Mouse (Mus musculus) stomach, postnatal 0 days (tissue): ENCODE results near the gene Dnajb14. TPM values are rescaled to one million over a fixed set of nuclear protein-coding genes. Genes with fewer than 3 reads are reported as not detected.

Source experiments
- ATAC-seq: fragments of 200-750 bp; cut with Nextera tagmentation; 2 replicates; pipeline ENCODE4 v1.8.0; 2017; ENCODE audit not compliant: low FRiP score, low TSS enrichment
- DNase-seq: peaks from one replicate; pipeline ENCODE4 v3.0.0-alpha.2; 2016; ENCODE audit warnings: low spot score
- H3K27ac ChIP-seq: fragments of 300-500 bp; sonication (generic); replicated peaks from 2 replicates; pipeline ENCODE4 v1.5.1; 2014; ENCODE audit warnings: mild to moderate bottlenecking, control low read depth
- H3K27me3 ChIP-seq: fragments of 300-500 bp; sonication (generic); 2 replicates; pipeline ENCODE4 v1.6.1; 2014; ENCODE audit warnings: low read length; ENCODE audit not compliant: control insufficient read depth, insufficient read depth
- H3K36me3 ChIP-seq: fragments of 300-500 bp; sonication (generic); 2 replicates; pipeline ENCODE4 v1.6.1; 2014; ENCODE audit warnings: low read length, mixed read lengths; ENCODE audit not compliant: control insufficient read depth, insufficient read depth
- H3K4me1 ChIP-seq: fragments of 300-500 bp; sonication (generic); replicated peaks from 2 replicates; pipeline ENCODE4 v1.6.1; 2014; ENCODE audit warnings: antibody characterized with exemption; ENCODE audit not compliant: control insufficient read depth, insufficient read depth
- H3K4me2 ChIP-seq: fragments of 300-500 bp; sonication (generic); replicated peaks from 2 replicates; pipeline ENCODE4 v1.6.1; 2014; ENCODE audit warnings: low read depth, mild to moderate bottlenecking, control low read depth, moderate library complexity
- H3K4me3 ChIP-seq: fragments of 300-500 bp; sonication (generic); 2 replicates; pipeline ENCODE4 v1.5.1; 2014; ENCODE audit warnings: low read depth, low read length, control low read depth
- H3K9ac ChIP-seq: fragments of 300-500 bp; sonication (generic); 2 replicates; pipeline ENCODE4 v1.6.1; 2014; ENCODE audit warnings: mild to moderate bottlenecking, low read length, control low read depth, mixed read lengths
- H3K9me3 ChIP-seq: fragments of 300-500 bp; sonication (generic); 2 replicates; pipeline ENCODE4 v1.6.1; 2016; ENCODE audit warnings: low read length; ENCODE audit not compliant: control insufficient read depth
- CTCF ChIP-seq: IDR thresholded peaks from 2 replicates; pipeline ENCODE4 v1.5.1; 2016; ENCODE audit warnings: antibody characterized with exemption, low read depth, mild to moderate bottlenecking, moderate library complexity
- EP300 ChIP-seq: optimal IDR thresholded peaks from 2 replicates; pipeline ENCODE3; 2016; ENCODE audit warnings: antibody characterized with exemption
- WGBS: fragments of 180-500 bp; shearing (Covaris S2); extraction: QIAGEN DNeasy Blood & Tissue Kit; methylation state at CpG from one replicate; pipeline ENCODE4 v1.1.7; 2014; 5-methylcytosine and 5-hydroxymethylcytosine counted together
- polyA plus RNA-seq: library from polyadenylated mRNA; unstranded; fragments of >200 nt; fragmentation: Nextera tagmentation; extraction: Ambion mirVana; gene quantifications from 2 replicates; pipeline ENCODE4 v1.2.1, GENCODE M21; 2015

The Dnajb14 gene
- polyA plus RNA-seq, 1 experiment from 2014 or later, result 12.6 TPM

DNA sequence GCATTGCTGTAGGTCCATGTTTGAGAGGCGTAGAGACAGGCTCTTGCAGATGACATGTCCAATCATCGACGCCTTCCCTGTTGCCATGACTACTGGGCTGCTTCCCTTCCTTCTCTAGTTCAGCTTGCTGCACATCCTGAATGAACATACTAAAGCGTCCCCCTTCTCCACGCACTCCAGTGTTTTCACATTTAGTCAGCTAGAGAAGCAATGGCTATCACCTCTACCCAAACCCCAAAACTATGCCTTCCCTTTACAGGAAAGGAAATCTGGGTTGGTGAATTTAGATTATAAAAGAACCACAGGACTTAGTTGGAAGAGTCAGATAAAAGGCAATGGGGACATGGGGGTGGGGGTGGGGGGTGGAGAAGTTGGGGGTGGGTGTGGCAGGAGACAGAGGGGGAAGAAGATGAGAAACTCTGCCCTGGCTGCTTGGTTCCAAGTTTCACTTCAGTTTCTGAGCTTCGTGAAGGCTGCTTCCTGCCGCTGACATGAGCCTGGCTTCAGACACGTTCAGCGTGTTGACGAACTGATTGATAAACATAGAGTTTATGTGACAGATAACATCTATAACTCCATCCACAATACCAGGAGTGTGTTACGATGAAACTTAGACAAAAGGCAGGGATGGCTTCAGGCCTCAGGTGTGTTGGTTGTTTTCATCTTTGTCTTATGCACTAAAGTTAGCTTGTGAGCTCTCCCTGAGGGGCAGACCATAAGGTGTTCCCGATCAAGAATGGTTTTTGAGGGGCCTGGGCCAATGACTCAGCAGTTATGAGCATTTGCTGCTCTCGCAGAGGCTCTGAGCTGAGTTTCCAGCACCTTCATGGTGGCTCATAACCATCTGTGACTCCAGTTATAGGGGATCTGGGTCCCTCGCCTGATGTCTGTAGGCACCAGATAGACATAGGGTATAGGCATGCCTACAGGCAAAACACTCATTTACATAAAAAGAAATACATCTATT lies 85.7 kb downstream of the Dnajb14 start:
- TF ChIP-seq CTCF (no peak), EP300 (no peak)
- WGBS, result 52% methylated on average over 14 of the region's 14 CpGs
- peak; percentile 49 for ATAC-seq
- Histone ChIP-seq H3K4me1 (peaks cover 4% of the 10 kb centered on the region; the same call in 1 of the 2 replicates), H3K4me3 (no peak overlapping the region), H3K27ac (peak overlapping the region; percentile 45; the same call in 1 of the 2 replicates), H3K9me3 (no peaks in the 10 kb centered on the region), H3K27me3 (no peaks in the 10 kb centered on the region), H3K36me3 (no peaks in the 10 kb centered on the region), H3K9ac (no peak overlapping the region), H3K4me2 (no peak overlapping the region)
- DNase-seq, result peak; percentile 30

DNA sequence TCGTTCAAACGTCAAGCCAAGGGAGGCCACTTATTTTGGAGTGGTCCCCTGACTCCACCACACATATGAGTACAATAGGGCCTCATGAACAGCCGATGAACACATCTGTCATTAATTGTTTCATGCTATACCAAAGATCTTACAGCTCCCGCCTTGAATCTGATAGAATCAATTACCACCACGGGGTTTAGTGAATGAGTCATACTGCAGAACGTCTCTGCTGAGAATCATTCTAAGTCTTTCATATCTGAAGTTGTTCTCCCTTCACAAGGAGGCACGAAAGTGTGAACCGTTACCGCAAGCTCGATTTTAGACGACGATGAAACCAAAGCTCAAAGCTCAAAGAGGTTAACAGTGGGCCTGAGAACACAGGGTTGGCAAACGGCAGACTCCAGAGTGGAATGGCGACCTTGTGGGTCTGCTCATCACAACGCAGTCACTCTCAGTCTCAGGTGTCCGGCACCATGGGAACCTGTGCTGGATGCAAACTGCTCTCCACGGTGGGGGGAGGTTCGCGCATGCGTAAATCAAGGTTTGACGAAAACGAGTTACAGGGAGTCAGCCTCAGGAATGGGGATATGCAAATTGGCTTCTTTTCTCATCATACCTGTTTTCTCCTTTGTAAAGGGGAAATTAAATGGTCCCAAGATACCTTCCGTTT lies 86.9 kb downstream of the Dnajb14 start:
- Histone ChIP-seq H3K9ac (no peak overlapping the region), H3K27me3 (no peaks in the 10 kb centered on the region), H3K4me2 (no peak overlapping the region), H3K36me3 (no peaks in the 10 kb centered on the region), H3K4me3 (no peak overlapping the region), H3K27ac (no peak overlapping the region), H3K4me1 (peaks cover 4% of the 10 kb centered on the region; the same call in 1 of the 2 replicates), H3K9me3 (no peaks in the 10 kb centered on the region)
- DNase-seq, result no peak
- no peak for ATAC-seq
- 67% methylated on average over 23 of the region's 23 CpGs for WGBS
- no peak for TF ChIP-seq CTCF
- TF ChIP-seq EP300, result no peak

DNA sequence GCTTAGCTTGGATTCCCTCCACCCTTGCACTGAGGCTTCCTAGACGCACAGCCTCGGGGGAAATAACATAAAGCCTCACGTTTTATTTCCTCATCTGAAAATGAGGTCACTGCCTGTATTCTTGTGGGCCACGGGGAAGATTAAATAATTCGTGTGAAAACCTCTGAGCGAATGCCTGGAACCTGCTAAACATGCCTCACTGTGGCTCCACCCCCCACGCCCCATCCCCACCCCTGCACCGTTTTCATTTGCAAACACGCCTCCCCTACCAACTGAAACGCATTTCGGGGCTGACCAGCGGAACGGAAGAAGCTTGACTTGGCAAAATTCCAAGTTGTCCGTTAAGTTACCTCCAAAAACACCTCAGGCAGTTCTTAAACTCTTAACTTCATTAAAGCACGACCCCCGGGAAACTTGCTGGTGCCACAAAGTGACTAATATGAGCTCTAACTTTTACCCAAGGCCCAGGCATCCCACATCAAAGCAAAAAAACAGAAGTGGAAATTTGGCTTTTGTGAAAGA lies 88.1 kb downstream of the Dnajb14 start:
- Histone ChIP-seq H3K36me3 (no peaks in the 10 kb centered on the region), H3K4me1 (peaks cover 4% of the 10 kb centered on the region; the same call in 1 of the 2 replicates), H3K9ac (0 out of 2 replicates have a peak overlapping the region, but pooled peaks have one; percentile 23), H3K4me3 (peak overlapping the region; percentile 13; the same call in 1 of the 2 replicates), H3K27ac (0 out of 2 replicates have a peak overlapping the region, but pooled peaks have one; percentile 24), H3K9me3 (no peaks in the 10 kb centered on the region), H3K27me3 (no peaks in the 10 kb centered on the region), H3K4me2 (peak overlapping the region; percentile 40)
- TF ChIP-seq CTCF (no peak), EP300 (no peak)
- 9% methylated on average over 16 of the region's 16 CpGs for WGBS
- peak; percentile 75 for DNase-seq
- ATAC-seq, result peak; percentile 43

DNA sequence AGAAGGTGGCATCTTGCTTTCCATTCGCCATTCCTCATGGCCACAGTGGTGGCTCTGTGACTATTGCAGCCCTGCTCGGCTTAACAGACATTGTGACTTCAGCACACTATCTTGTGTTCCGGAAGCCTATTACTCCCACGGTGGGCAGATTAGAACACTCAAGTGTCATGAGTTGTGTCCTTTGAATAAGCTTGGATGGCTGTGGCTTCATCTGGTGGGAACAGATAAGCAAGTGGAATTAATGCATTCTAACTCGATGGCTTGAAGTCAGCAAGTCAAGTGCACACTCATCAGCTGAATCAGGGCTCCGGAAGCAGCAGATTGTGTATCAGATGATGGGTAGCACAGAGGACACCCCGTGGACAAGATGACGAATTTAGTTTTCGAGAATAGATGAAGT lies 90.4 kb downstream of the Dnajb14 start:
- DNase-seq (no peak), ATAC-seq (no peak)
- Histone ChIP-seq H3K36me3 (no peaks in the 10 kb centered on the region), H3K4me3 (no peak overlapping the region), H3K27me3 (no peaks in the 10 kb centered on the region), H3K27ac (no peak overlapping the region), H3K4me2 (no peak overlapping the region), H3K4me1 (peaks cover 4% of the 10 kb centered on the region; the same call in 1 of the 2 replicates), H3K9ac (no peak overlapping the region), H3K9me3 (no peaks in the 10 kb centered on the region)
- TF ChIP-seq CTCF, result no peak
- TF ChIP-seq EP300, result no peak
- WGBS, result 91% methylated on average over 9 of the region's 9 CpGs

DNA sequence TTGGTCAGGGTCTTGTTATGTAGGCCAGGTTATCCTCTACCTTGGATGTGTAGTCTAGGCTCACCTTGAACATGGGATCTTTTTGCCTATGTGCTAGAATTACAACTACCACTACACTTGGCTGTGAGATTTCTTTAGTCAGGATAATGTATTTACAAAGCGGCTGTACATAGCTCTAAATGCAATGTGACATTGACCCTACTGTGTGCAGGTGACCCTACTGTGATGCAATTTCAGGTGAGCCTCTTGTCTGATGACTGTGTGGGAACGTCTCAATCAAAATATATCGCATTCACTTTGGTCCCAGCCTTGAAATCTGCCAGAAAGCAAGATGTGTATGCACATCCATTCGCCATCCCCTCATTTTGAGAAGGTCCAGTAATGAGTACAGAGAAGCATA lies 90.9 kb downstream of the Dnajb14 start:
- Histone ChIP-seq H3K9me3 (no peaks in the 10 kb centered on the region), H3K27ac (no peak overlapping the region), H3K36me3 (no peaks in the 10 kb centered on the region), H3K4me2 (no peak overlapping the region), H3K4me1 (peaks cover 3% of the 10 kb centered on the region; the same call in 1 of the 2 replicates), H3K4me3 (no peak overlapping the region), H3K9ac (no peak overlapping the region), H3K27me3 (no peaks in the 10 kb centered on the region)
- ATAC-seq (no peak), DNase-seq (no peak)
- 97% methylated on average over 4 of the region's 4 CpGs for WGBS
- TF ChIP-seq CTCF, result no peak
- no peak for TF ChIP-seq EP300
